ENCODE assay signal across 8 mouse cellular contexts in genomic region chr7:142016562-142016961, GRCm38 (mm10). TPM values are rescaled to one million over a fixed set of nuclear protein-coding genes. Genes with fewer than 3 reads are reported as not detected.
DNase-seq lines count a peak whose midpoint lies in the region; ATAC-seq lines count a peak whose summit lies in the region.

No protein-coding gene starts in this region.

- peak; percentile 33 to 78 for DNase-seq in adrenal gland, adult (ENCODE audit: inconsistent age in 2 of 2, low spot score in 1 of 2)
- no peak for DNase-seq in adrenal gland, adult 8-10 months
- peak; percentile 51 for DNase-seq in left cerebral cortex, postnatal 4 days
- no peak for DNase-seq in left cerebral cortex, adult 8-10 months (ENCODE audit: low spot score in 2 of 2)
- peak; percentile 51 to 63 for DNase-seq in heart, postnatal 36 days
- DNase-seq in lung, postnatal 25 days (ENCODE audit: low spot score), result peak; percentile 63
- no peak for DNase-seq in layer of hippocampus, adult 18-20 months (ENCODE audit: low spot score in 2 of 2)

- intact Hi-C loops in left cerebral cortex, postnatal 4 days (cut with DNase I), result no loop called here
- intact Hi-C loops in heart, postnatal 36 days (cut with DNase I), result loop anchor here (1.0 to 2.0 kb wide), 3 partner anchors 44 to 82 kb away; partner anchors contain the start of gene Mob2

- ATAC-seq in activated CD4-positive, CD25-positive, alpha-beta regulatory T cell, adult 4 months, result peak; percentile 23

RNA-seq across cellular contexts. Expression of gene Mob2, which starts 44.3 kb away (rescaled TPM):
- 10 to 100 TPM; 52.8 to 65.8 (median 57.6) TPM for total RNA-seq in adrenal gland, adult 8-10 months (2022)
- 10 to 100 TPM; 21.1 to 21.2 TPM for total RNA-seq in left cerebral cortex, postnatal 4 days (2021)
- 10 to 100 TPM; 32.6 to 34.9 (median 33.7) TPM for total RNA-seq in left cerebral cortex, adult 8-10 months (2022)
- 10 to 100 TPM; 55.7 to 62.4 TPM for polyA plus RNA-seq in activated CD4-positive, CD25-positive, alpha-beta regulatory T cell, adult 4 months (2017; shearing (Covaris generic))
- 10 to 100 TPM; 43.6 to 43.8 TPM for total RNA-seq in heart, postnatal 36 days (2021)
- total RNA-seq in layer of hippocampus, adult 18-20 months (2021), result 10 to 100 TPM; 29.0 to 32.0 TPM

Comparison
In these comparisons a context has a peak if more than half of its experiments do, and no peak if none do; other contexts are left out.
1. DNase-seq: peak in adrenal gland, adult (2 of 2), left cerebral cortex, postnatal 4 days (single experiment), heart, postnatal 36 days (2 of 2) and lung, postnatal 25 days (single experiment); none in adrenal gland, adult 8-10 months (single experiment), left cerebral cortex, adult 8-10 months (0 of 2) and layer of hippocampus, adult 18-20 months (0 of 2).